Mouse (Mus musculus): Measurements from ENCODE around the gene Grpel1.

Grpel1 gene

DNA sequence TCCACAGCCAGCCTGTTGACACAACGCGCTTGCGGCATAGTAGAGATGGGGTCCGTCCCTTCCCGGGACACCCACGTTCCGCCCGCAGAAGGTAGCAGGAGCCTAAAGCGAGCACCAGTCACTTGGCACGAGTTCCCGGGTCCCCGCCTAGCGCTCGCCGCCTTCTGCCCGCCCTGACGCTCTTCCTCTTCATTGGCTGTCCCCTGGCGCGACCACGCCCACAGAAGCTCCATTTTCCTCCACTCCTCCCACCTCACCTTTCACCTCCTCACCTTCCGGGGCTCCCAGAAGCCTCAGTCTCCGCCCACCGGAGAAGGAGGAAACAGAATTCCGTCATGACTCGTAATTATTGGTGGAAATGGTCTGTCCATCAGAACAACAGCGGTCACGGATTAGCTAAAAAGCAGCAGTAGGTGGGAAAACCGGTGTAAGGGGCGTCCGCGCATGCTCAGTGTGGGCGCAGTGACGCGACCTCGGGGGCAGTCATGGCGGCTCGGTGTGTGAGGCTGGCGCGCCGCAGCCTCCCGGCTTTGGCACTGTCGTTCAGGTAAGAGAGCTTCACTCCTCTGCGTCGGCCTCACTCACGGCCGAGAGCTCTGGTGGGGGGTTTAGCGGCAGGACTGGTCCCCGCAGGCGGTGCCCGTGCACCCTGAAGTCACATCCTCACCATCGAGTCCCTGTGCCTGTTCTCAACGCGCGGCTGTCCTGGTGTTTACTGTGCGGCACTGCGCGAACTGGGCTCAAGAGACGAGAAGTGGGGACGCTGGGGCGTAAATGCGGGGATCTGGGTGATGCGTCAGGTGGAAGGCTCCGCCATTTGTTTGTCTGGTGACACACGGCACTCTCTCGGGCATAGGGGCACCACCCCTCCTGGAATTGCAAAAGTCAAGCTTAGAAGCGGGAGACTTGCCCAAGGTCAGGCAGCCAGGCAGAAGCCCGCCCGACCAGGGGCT lies at the start of gene Grpel1:
Gene Grpel1 (plus strand): TSS at position 290 of the 953 bp plus-strand sequence.
- peak; percentile 94 for DNase-seq (ENCODE audit: low spot score)

DNA sequence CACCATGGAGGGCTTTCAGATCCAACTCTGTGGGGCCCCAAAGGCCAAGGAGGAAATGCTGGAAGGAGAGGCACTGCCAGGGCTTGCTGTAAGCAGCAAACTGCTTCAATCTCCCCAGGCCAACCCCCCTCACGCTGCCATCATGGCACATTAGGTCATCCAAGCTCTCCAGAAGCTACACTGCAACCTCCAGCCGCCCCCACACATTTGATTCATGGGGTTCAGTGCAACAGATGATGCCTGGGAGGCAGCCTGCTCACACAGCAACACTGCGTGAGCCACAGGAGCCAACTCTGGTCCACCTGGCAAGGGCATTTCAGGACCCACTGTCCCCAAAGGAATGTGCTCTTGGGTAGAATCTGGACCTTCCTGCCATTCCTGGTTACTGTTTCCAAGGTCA lies 44.9 kb upstream of the Grpel1 start:
- no peak for DNase-seq (ENCODE audit: low spot score)

DNA sequence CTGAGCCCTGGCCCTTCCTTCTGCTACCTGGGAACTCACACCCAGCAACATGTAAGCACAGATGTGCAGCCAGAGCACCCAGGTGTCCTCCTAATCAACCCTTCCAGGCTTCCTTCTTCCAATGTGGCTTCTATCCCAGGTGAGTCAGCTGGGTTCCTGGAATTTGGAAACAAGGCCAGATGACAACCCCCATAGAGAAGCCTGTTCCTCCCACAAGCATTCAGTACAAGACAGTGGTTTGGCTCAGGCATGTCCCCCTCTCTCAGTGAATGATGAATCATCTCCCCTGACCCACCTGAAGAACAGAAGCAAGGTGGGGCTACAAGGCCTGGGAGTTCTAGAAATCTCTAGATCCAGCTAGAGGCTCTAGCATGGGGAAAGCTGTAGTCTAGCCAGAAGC lies 42.1 kb upstream of the Grpel1 start:
- no peak for DNase-seq (ENCODE audit: low spot score)

DNA sequence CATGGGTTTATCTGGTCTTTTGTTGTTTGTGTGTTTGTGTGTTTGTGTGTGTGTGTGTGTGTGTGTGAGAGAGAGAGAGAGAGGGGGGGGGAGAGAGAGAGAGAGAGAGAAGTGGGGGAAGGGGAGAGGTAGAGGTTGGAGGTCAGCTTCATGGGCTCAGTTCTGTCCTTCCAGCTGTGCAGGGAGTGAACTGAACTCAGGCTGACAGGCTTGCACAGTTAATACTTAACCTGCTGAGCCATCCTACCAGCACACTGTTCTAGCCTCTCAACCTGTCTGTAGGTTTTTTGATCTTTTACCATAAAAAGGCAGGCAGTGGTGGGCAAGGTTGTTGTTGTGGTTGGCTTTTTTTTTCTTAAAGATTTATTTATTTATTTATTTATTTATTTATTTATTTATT lies 40.1 kb upstream of the Grpel1 start:
- no peak for DNase-seq (ENCODE audit: low spot score)

DNA sequence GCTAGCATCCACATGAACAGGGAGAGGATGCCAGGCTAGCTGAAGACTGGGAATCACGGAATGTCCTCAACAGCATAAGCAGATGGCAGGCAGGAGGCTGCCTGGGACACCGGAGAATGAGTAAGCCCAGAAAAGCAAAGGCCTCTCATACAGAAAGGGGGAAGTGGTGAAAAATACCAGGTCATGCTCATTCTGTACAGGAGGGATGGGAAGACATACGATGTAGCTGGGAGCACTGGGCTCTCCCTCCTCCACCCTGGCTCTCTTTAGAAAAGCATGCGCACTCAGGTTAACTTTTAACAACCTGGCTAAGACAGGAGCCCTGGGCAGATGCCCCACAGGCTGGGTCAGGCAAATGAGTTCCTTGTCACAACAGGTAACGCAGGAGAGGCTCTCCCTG lies 38.4 kb upstream of the Grpel1 start:
- no peak for DNase-seq (ENCODE audit: low spot score)

DNA sequence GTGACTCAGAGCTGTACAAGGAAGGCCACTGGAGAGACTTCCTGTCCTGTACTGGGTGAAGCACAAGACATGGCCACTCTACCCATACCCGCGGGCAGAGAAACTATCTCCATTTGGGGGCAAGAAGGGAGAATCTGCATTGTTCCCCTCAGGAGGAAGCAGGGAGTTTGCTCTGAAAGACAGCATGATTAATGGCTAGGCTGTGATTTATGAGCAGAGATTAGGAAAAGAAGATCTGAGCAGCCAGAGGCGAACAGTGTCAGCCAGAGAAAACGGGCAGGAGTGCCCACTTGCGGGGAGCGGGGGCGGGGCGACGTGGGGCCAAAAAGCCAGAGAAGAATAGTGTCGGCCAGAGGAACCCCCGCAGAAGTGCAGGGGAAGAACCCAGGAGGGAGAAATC lies 37.0 kb upstream of the Grpel1 start:
- no peak for DNase-seq (ENCODE audit: low spot score)

DNA sequence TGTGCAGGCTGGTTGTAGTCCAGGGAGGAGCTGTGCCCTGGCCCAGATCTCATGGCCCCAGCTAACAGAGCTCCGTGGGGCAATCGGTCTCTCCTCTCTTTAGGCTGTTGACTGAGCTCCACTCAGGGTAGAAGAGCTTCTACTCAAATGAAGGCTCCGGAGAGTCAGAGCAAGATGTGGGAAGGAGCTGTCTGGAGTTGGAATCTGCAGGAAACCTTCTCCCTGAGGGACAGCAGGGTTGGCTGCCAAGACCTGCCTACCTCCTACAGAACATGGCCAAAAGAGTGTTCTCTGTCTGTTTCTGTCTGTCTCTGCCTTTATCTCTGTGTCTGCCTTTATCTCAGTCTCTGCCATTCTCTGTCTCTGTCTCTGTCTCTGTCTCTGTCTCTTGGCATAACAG lies 35.2 kb upstream of the Grpel1 start:
- no peak for DNase-seq (ENCODE audit: low spot score)

DNA sequence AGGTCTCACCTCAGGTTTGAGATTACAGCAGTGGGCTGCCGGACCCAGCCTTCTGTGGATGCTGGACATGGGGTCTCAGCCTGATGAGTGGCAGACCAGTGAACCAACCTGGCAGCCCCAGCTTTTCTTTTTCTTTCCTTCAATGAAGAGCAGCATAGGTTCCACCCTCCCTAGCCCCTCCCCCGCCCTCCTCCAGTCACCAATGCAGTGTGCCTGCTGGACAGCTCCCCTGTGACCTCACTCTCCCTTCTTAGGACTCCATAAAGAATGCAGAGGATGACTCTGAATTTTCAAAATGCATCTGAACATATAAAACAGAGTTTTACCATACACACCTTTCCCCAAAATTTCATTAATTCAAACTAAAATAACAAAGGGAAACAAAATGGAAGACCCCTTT lies 33.1 kb upstream of the Grpel1 start:
- no peak for DNase-seq (ENCODE audit: low spot score)

DNA sequence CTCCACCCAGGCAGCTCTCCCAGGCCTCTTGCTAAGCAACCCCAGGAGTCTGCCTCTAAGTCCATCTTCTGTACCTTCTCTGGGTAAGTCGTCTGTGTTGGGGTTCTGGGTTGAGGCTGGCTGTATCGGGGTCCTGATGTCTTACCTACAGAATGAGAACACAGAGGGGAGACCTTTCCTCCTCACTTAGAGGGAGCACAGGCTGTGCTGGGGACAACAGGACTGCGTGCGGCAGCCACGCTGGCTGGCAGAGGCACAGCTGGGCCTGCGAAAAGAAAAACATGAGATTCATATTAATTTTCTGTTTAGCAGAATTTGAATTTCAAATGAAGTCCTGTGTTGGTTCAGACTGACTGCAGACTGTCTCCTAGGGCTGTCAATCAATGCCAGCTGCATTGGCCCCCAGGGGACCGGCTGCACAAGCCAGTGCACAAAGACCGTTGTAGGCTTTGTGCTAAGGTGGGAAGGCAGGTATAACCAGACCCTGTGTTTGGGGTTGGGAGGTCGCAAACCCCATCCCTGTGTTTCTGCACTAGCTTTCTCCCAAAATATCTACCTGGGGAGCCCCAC lies 30.3 kb upstream of the Grpel1 start:
- DNase-seq (ENCODE audit: low spot score) = no peak

DNA sequence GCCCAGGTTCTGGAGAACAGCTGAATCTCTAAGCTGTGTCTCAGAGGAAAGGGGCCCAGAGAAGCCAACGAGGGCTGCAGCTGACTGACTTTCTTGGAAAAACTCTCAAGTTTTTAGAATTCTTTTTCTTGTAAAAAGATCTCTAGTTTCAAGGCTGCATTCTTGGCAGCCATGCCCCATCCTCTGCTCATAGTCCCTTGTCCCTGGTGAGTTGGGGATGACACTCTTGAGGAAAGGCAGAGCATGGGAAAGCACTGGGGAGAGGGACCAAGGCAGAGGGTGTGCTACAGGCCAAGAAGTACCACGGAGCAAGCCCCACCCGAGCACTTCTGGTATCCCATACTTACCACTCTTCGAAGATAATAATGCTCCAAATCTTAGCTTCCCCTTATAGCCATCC lies 27.9 kb upstream of the Grpel1 start:
- DNase-seq (ENCODE audit: low spot score) = no peak

DNA sequence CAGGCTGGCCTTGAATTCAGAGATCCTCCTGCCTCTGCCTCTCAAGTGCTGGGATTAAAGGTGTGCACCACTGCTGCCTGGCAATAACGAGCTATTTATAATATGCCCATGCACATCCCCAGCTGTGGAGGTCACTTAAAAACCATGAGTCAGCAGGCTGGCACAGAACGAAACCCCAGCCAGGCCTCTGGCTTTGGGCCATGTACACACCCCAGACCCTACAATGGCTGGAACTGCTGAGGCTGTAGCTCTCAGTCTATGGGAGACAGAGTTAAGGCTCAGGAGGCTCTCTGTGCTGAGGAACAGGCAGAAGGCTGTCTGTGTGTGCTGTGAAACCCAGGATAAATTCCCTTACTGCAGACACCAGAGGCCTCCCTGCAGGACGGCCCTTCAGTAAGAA lies 24.1 kb upstream of the Grpel1 start:
- no peak for DNase-seq (ENCODE audit: low spot score)

DNA sequence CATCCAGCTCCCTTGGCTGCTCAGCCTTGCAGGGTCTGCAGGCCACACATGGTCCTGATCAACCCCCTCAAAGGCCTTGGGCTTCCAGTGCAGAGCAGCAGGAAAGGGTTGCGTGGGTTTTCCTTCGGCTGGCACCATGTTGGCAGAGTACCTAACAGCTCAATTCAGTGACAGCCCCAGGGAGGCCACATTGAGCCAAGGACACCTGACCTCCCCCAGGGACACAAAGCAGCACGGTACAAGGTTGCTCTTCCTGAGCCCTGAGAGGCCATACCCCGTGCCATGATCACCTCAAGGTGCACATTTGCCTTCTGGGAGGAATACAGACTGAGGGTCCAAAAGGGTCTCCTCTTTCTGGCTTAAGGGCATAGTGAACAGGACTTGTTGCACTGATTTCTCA lies 20.2 kb upstream of the Grpel1 start:
- no peak for DNase-seq (ENCODE audit: low spot score)

DNA sequence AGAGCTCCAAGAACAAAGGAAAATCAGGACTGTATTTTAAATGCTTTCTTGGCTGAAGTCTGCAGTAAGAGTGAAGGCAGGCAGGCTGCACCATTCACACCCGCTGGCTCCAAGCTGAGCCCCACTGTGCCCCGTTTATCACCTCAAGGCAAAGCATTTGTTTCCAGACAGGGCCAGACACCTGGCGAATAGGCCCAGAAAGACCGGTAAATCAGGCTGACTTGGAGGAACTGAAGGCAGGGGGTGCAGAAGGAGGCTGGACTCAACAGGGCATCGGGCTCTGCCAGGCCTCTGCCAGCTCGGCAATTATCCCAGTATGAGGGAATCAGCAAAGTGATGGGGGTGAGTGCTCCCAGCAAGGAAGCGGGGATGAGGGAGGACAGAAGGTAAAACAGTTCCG lies 19.8 kb upstream of the Grpel1 start:
- DNase-seq (ENCODE audit: low spot score) = no peak

DNA sequence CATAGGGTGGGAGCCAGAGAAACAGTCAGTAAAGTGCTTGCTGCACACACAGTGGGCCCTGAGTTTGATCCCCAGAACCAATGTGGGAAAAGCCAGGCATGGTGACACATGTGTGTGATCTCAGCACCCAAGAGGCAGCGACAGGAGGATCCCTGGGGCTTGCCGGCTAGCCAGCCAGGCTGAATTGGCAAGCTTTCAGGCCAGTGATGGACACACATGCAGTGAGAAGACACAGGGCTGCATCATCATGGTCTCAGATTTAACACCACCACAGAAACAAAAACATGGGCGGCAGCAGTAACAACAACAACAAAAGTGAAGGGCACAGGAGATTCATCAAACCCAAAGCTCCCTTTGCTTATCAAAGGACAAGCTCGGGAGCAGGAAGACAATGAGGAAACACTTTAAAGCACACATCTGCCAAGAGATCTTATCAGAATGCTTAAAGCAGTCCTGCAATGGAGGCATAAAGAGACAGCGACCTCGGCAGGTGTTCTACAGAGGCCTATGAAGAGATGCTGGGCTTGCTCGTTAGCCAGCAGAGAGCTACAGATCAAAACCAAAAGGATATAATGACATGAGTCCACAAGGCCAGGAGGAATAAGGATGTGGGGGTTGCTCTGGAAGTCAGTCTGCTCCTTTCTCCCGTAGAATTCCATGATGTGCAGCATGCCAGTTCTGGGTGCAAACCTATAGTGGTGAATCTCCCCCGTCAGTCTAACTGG lies 18.5 kb upstream of the Grpel1 start:
- DNase-seq (ENCODE audit: low spot score) = no peak

DNA sequence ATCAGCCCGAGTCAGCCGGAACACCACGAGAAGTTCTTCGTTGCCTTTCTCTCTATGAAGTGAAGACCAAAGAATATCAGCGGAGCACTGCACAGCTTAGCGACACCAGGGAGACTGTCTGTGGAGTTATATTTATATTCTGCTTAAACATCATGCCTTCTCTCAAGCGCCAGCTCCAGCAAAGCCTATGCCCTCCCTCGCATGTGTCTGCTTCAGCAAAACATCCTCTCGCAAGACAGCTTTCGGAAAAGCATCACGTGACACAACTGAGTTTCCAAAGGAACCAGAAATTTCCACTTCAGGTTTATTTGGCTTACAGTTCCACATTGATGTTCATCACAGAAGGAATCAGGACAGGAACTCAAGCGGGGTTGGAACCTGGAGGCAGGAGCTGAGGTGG lies 16.9 kb upstream of the Grpel1 start:
- no peak for DNase-seq (ENCODE audit: low spot score)

DNA sequence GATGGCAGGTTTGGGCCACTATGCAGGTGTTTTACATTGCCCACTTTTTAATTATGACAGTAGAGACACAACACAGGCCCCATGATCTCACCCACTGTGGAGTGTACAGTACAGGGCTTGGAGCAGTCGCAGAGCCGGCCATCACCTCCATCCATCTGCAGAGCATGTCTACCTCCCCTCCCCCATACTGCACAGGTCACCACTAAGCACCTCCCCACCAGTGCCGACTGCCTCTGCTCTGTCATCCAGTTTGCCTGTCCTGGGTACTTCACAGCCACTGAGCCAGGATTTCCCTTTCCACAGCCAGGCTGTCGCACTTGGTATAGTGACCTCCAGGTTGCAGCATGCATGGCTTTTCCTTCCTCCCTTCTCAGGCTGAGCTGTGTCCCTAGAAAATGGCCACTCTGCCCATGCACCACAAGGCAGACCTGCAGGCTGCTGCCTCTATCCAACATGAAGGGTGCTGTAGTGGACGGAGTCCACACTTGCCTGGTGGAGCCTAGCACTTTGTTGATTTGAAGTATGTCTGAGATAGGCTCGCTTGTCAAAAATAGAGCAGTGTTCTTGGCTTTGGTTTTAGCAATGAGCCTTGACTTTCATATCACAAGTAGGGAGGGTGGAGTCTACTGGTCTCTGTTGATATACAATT lies 15.0 kb upstream of the Grpel1 start:
- no peak for DNase-seq (ENCODE audit: low spot score)

DNA sequence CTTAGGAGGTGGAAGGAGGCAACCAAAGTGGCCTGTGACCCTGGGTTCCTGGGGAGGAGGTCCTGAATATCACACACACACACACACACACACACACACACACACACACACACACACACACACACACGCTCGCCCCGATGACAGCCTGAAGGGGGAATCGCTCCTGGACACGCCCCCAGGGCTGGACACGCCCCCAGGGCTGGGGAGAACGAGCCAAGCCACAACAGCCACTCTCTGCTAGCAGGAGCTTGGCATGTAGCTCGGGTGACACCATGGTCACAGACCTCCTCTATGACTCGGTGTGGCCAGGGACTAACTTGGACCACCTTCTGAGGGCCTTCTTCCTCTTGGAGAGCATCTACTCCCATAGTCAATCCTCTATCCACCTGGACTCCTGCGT lies 13.7 kb upstream of the Grpel1 start:
- DNase-seq (ENCODE audit: low spot score) = no peak

DNA sequence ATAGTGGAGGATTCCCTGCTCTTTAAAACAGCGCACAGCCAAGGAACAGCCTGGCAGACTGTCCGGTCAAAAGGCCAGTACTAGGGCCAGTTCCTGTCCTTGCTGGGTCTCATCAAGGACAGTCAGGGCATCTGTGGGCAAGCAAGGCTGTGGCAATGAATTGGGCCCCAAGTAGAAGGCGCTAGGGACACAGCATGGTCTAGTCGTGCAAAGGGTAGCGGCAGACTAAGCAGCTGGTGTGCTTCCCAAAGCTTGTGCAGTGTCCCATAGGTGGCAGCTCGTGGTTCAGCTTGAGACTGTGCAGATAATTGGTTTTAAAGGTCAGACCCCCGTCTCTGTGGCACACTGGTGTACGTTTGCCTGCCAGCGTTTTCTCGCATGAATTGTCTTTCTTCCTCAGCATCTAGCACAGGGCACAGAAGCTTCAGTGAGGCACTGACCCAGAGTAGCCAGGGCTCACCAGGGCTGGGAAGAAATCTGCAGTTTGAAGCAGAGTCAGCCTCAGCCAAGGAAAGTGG lies 12.9 kb upstream of the Grpel1 start:
- DNase-seq (ENCODE audit: low spot score) = no peak

DNA sequence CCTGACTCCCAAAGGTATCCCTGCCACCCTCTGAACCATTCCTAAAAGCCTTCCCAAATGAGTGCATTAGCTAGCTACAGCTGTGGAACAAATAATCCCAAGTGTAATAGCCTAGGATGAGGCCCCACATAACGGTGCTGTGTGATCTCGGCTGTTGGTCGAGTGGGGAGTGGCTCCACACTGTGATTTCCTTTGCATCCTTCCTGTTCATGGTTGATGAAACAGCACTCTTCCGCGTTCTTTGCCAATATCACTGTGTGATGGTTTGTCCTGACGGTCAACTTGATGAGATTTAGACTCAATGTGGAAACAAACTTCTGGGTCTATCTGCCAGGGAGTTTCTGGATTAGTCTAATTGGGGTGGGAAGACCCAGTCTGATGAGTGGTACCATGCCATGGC lies 12.0 kb upstream of the Grpel1 start:
- DNase-seq (ENCODE audit: low spot score) = no peak

DNA sequence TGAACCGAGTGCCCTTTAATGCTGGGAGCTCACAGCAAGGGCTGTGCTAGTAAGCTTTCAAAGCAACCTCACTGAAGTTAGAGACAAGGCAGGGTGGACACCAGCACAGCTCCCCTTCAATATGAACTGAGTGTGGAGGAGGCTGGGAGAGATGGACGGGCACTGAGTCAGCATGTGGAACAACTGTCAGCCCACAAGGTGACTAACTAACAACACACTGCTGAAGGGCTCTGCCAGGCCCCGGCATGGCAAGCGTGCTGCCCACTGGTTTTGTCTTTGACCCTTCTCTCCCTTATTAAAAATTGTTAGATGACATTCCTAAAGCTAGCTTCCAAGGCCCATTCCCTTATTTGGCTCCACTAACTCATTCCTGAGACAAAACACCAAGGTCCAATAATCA lies 7.1 kb upstream of the Grpel1 start:
- DNase-seq (ENCODE audit: low spot score) = no peak

DNA sequence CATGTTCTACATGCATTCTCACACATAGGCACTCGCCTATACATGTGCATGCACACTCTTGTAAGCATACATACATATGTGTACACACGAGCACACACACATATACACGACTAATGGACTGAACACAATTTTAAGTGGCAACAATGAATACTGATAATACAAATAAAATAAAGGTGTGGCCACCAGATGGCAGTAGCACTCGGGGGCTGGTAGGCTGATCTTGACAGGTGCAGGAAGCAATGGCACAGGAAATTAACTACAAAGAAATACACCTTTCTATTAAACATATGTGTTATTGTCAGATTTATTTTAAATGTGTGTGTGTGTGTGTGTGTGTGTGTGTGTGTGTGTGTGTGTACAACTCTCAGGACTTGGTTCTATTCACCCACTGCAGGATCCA lies 5.9 kb upstream of the Grpel1 start:
- DNase-seq (ENCODE audit: low spot score) = no peak

DNA sequence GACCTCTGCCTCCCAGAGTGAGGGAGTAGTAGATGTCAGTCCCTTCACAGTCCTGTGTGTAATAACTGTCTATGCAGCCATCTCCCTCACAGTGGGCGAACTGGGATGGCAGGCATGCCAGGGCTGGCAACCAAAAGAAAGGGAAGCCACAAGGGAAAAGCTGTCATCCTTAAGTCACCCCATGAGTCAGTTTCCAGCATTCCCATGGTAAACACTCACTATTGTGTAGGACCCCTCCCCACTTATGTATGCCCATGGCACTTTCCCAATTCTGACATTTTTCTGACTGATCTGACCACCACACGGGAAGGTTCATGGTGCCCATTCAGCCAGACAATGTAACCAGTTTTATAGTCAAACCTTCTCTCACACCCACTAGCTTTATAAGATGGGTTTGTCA lies 4.1 kb upstream of the Grpel1 start:
- DNase-seq (ENCODE audit: low spot score) = no peak
